Mouse (Mus musculus) CH12.LX (cell line): ENCODE measurements at regions not wholly inside any gene's neighbourhood (a gene's known extent, or its start where the extent isn't known, plus 50 kb on each side); places are given as distances from the start of the nearest gene placed in this dataset.

Experiments used
- DNase-seq: peaks from one replicate; pipeline ENCODE4 v3.0.0-alpha.2; 2013; ENCODE audit errors: extremely low read depth
- H3K27ac ChIP-seq: 2 replicates; pipeline ENCODE4 v1.5.1; 2012; ENCODE audit warnings: low read depth, mild to moderate bottlenecking, control low read depth, moderate library complexity; ENCODE audit not compliant: insufficient read depth
- H3K27me3 ChIP-seq: replicated peaks from 2 replicates; pipeline ENCODE3; 2012; ENCODE audit warnings: inconsistent platforms
- H3K36me3 ChIP-seq, 2 experiments: replicated peaks in 1 of 2; 2 replicates each; pipeline versions ENCODE3 to v1.6.1; 2012; ENCODE audit warnings: inconsistent platforms in 1 of 2, low read length in 1 of 2, mild to moderate bottlenecking in 1 of 2, mixed read lengths in 1 of 2, moderate library complexity in 1 of 2; ENCODE audit not compliant: control insufficient read depth in 1 of 2, insufficient read depth in 1 of 2
- H3K4me1 ChIP-seq, 2 experiments: 2 replicates each; pipeline ENCODE4 v1.6.1; 2012; ENCODE audit warnings: inconsistent platforms in 1 of 2, moderate library complexity in 1 of 2; ENCODE audit not compliant: insufficient read depth in 2 of 2, control insufficient read depth in 1 of 2
- H3K4me2 ChIP-seq: 2 replicates; pipeline ENCODE4 v1.6.1; 2012; ENCODE audit warnings: low read depth, mild to moderate bottlenecking, control low read depth; ENCODE audit not compliant: poor library complexity, insufficient read depth, severe bottlenecking
- H3K4me3 ChIP-seq, 3 experiments: fragments of 150-350 bp in 1 of 3; sonication (generic) in 1 of 3; replicated peaks in 1 of 3; 2 replicates each; pipeline versions ENCODE3 to v1.5.1; 2011 to 2012; ENCODE audit warnings: low read depth in 2 of 3, low read length in 2 of 3, mild to moderate bottlenecking in 2 of 3, moderate library complexity in 2 of 3, control low read depth in 1 of 3, improper control_type of control experiment in 1 of 3, inconsistent platforms in 1 of 3, mixed read lengths in 1 of 3; ENCODE audit not compliant: poor library complexity in 1 of 3
- H3K79me2 ChIP-seq: replicated peaks from 2 replicates; pipeline ENCODE4 v1.6.1; 2012; ENCODE audit warnings: mild to moderate bottlenecking, moderate library complexity; ENCODE audit not compliant: control insufficient read depth, poor library complexity, insufficient read depth, severe bottlenecking; ENCODE audit errors: extremely low read depth
- H3K9ac ChIP-seq: 2 replicates; pipeline ENCODE4 v1.6.1; 2012; ENCODE audit warnings: low read depth, mild to moderate bottlenecking, control low read depth, moderate library complexity; ENCODE audit not compliant: insufficient read depth
- H3K9me3 ChIP-seq: replicated peaks from 2 replicates; pipeline ENCODE3; 2012; ENCODE audit warnings: low read length, inconsistent platforms, mixed read lengths
- BHLHE40 ChIP-seq: IDR thresholded peaks from 2 replicates; pipeline ENCODE4 v1.6.1; 2011; ENCODE audit warnings: mild to moderate bottlenecking, low read depth, low read length, improper control_type of control experiment
- CHD1 ChIP-seq: IDR thresholded peaks from 2 replicates; pipeline ENCODE4 v1.6.1; 2012; ENCODE audit warnings: low read depth, low read length, improper control_type of control experiment, inconsistent platforms
- CTCF ChIP-seq, 2 experiments: IDR thresholded peaks in 1 of 2; conservative IDR thresholded peaks in 1 of 2; 2 replicates each; pipeline ENCODE4 v1.5.1; 2011 to 2012; ENCODE audit warnings: low read depth in 2 of 2, low read length in 2 of 2, improper control_type of control experiment in 1 of 2, inconsistent platforms in 1 of 2, mild to moderate bottlenecking in 1 of 2, moderate library complexity in 1 of 2
- ELF1 ChIP-seq: IDR thresholded peaks from 2 replicates; pipeline ENCODE4 v1.6.1; 2014; ENCODE audit warnings: low read depth, mild to moderate bottlenecking, inconsistent platforms, low read length, improper control_type of control experiment
- EP300 ChIP-seq: IDR thresholded peaks from 2 replicates; pipeline ENCODE4 v1.6.1; 2011; ENCODE audit warnings: low read length, improper control_type of control experiment
- JUN ChIP-seq: IDR thresholded peaks from 2 replicates; pipeline ENCODE4 v1.6.1; 2011; ENCODE audit warnings: low read depth, mild to moderate bottlenecking, low read length, improper control_type of control experiment, moderate library complexity; ENCODE audit not compliant: insufficient read depth
- JUND ChIP-seq: conservative IDR thresholded peaks from 2 replicates; pipeline ENCODE4 v1.6.1; 2011; ENCODE audit warnings: low read depth, low read length, improper control_type of control experiment
- MAFK ChIP-seq: IDR thresholded peaks from 2 replicates; pipeline ENCODE4 v1.6.1; 2011; ENCODE audit warnings: low read length, improper control_type of control experiment; ENCODE audit not compliant: insufficient replicate concordance
- MAX ChIP-seq: IDR thresholded peaks from 2 replicates; pipeline ENCODE4 v1.6.1; 2011; ENCODE audit warnings: low read length, improper control_type of control experiment
- MYC ChIP-seq: IDR thresholded peaks from 2 replicates; pipeline ENCODE4 v1.6.1; 2011; ENCODE audit warnings: low read depth, mild to moderate bottlenecking, improper control_type of control experiment, low read length
- NELFE ChIP-seq: IDR thresholded peaks from 2 replicates; pipeline ENCODE4 v1.6.1; 2011; ENCODE audit warnings: low read depth, low read length, improper control_type of control experiment
- NRF1 ChIP-seq: IDR thresholded peaks from 2 replicates; pipeline ENCODE4 v1.6.1; 2014; ENCODE audit warnings: low read depth, mild to moderate bottlenecking, inconsistent platforms, low read length, improper control_type of control experiment, moderate library complexity
- POLR2A ChIP-seq: IDR thresholded peaks from 2 replicates; pipeline ENCODE4 v1.6.1; 2011; ENCODE audit warnings: low read depth, mild to moderate bottlenecking, improper control_type of control experiment, low read length
- POLR2AphosphoS2 ChIP-seq: IDR thresholded peaks from 2 replicates; pipeline ENCODE4 v1.6.1; 2011; ENCODE audit warnings: low read depth, low read length, improper control_type of control experiment
- SMC3 ChIP-seq: IDR thresholded peaks from 2 replicates; pipeline ENCODE4 v1.6.1; 2011; ENCODE audit warnings: low read depth, low read length, improper control_type of control experiment
- TBP ChIP-seq: conservative IDR thresholded peaks from 2 replicates; pipeline ENCODE4 v1.6.1; 2011; ENCODE audit warnings: low read depth, low read length, improper control_type of control experiment
- UBTF ChIP-seq: IDR thresholded peaks from 2 replicates; pipeline ENCODE4 v1.6.1; 2012; ENCODE audit warnings: low read depth, mild to moderate bottlenecking, inconsistent platforms, low read length, improper control_type of control experiment, moderate library complexity
- ZMIZ1 ChIP-seq: IDR thresholded peaks from 2 replicates; pipeline ENCODE4 v1.6.1; 2012; ENCODE audit warnings: low read depth, mild to moderate bottlenecking, inconsistent platforms, low read length, improper control_type of control experiment
- ZNF384 ChIP-seq: IDR thresholded peaks from 2 replicates; pipeline ENCODE4 v1.6.1; 2012; ENCODE audit warnings: low read depth, low read length, improper control_type of control experiment, inconsistent platforms
- dilution Hi-C: fragments of 300-500 bp; cut with MboI; formaldehyde crosslinking; loops from 2 replicates; pipeline ENCODE4 v1.14.3; 2020; ENCODE audit warnings: low sequenced_read_pairs; ENCODE audit not compliant: extremely low pct_unique_long_range_greater_than_20kb, extremely low pct_ligation_motif_present
- in situ Hi-C: fragments of 300-500 bp; cut with MboI; formaldehyde crosslinking; loops from 3 replicates; pipeline ENCODE4 v1.14.3; 2019; ENCODE audit warnings: low sequenced_read_pairs, low pct_ligation_motif_present, low pct_unique_long_range_greater_than_20kb, mixed read lengths

- dilution Hi-C loops, result no loop called here
- no peak for DNase-seq
- no peak overlapping the region for H3K9ac ChIP-seq
- no peak overlapping the region for H3K4me2 ChIP-seq
- TF ChIP-seq ZNF384 (no peak), NELFE (no peak), NRF1 (no peak), JUN (no peak), ZMIZ1 (no peak), CHD1 (no peak), JUND (no peak), MYC (no peak), MAFK (no peak), BHLHE40 (no peak), POLR2AphosphoS2 (no peak), UBTF (no peak), CTCF (conservative IDR thresholded peaks at IDR 0.05 in 1 of 2, IDR thresholded peaks at IDR 0.05 in 1 of 2; ENCODE audit: low read depth in 2 of 2, low read length in 2 of 2) (no peak), SMC3 (no peak)
- no peak overlapping the region for H3K4me3 ChIP-seq
- H3K9me3 ChIP-seq, result peaks cover 55% of the 10 kb centered on the region
- no peaks in the 10 kb centered on the region for H3K36me3 ChIP-seq
- H3K27ac ChIP-seq, result no peak overlapping the region
- H3K27me3 ChIP-seq, result no peaks in the 10 kb centered on the region
- in situ Hi-C loops, result no loop called here
- no peaks in the 10 kb centered on the region for H3K4me1 ChIP-seq
- H3K79me2 ChIP-seq, result no peaks in the 10 kb centered on the region
These were observed 424.1 kb downstream of the Gxylt1 start for GRCm38 (mm10) chr15:92850854-92851253.

- no peaks in the 10 kb centered on the region for H3K4me1 ChIP-seq
- dilution Hi-C loops, result no loop called here
- DNase-seq, result no peak
- in situ Hi-C loops, result no loop called here
- no peaks in the 10 kb centered on the region for H3K36me3 ChIP-seq
- no peaks in the 10 kb centered on the region for H3K27me3 ChIP-seq
- H3K79me2 ChIP-seq, result no peaks in the 10 kb centered on the region
- H3K9ac ChIP-seq, result no peak overlapping the region
- no peak overlapping the region for H3K27ac ChIP-seq
- no peak overlapping the region for H3K4me2 ChIP-seq
- no peak overlapping the region for H3K4me3 ChIP-seq
- H3K9me3 ChIP-seq, result peaks cover 68% of the 10 kb centered on the region
- TF ChIP-seq BHLHE40, result no peak
- no peak for TF ChIP-seq POLR2A
- TF ChIP-seq TBP, result no peak
- TF ChIP-seq EP300, result no peak
- no peak for TF ChIP-seq UBTF
- TF ChIP-seq MAX, result no peak
- no peak for TF ChIP-seq ELF1
These were observed 434.9 kb downstream of the Gxylt1 start for GRCm38 (mm10) chr15:92840035-92840434.
